Mouse (Mus musculus): Measurements from ENCODE around the gene Tex101.

- no peak for TF ChIP-seq CTCF (IDR thresholded peaks at IDR 0.05; ENCODE audit: borderline replicate concordance, extremely low read depth, insufficient read depth, insufficient read length)
- TF ChIP-seq POLR2A (IDR thresholded peaks at IDR 0.05; ENCODE audit: borderline replicate concordance, extremely low read depth, insufficient read depth, insufficient read length, poor library complexity, severe bottlenecking) = no peak
Measured at GRCm38 (mm10) chr7:24646486-24646885, 30.0 kb downstream of the Tex101 start.
